Mouse (Mus musculus) kidney, embryonic 14.5 days (tissue): ENCODE measurements around the gene Kifc1. TPM values are rescaled to one million over a fixed set of nuclear protein-coding genes. Genes with fewer than 3 reads are reported as not detected.

Source experiments
- ATAC-seq: fragments of 200-750 bp; cut with Nextera tagmentation; 2 replicates; pipeline ENCODE4 v1.8.0; 2017; ENCODE audit warnings: moderate number of reproducible peaks, mild to moderate bottlenecking, moderate TSS enrichment, moderate library complexity; ENCODE audit not compliant: low FRiP score, low TSS enrichment
- H3K27ac ChIP-seq: fragments of 300-500 bp; sonication (generic); 2 replicates; pipeline ENCODE4 v1.5.1; 2014; ENCODE audit warnings: low read depth, mild to moderate bottlenecking, low read length, moderate library complexity, mixed read lengths
- H3K27me3 ChIP-seq: fragments of 300-500 bp; sonication (generic); 2 replicates; pipeline ENCODE4 v1.6.1; 2014; ENCODE audit warnings: mild to moderate bottlenecking, low read length; ENCODE audit not compliant: control insufficient read depth, insufficient read depth
- H3K36me3 ChIP-seq: fragments of 300-500 bp; sonication (generic); 2 replicates; pipeline ENCODE4 v1.6.1; 2014; ENCODE audit warnings: low read length, mixed read lengths; ENCODE audit not compliant: control insufficient read depth, insufficient read depth
- H3K4me1 ChIP-seq: fragments of 300-500 bp; sonication (generic); 2 replicates; pipeline ENCODE4 v1.6.1; 2014; ENCODE audit warnings: low read length, mixed read lengths; ENCODE audit not compliant: control insufficient read depth, insufficient read depth
- H3K4me2 ChIP-seq: fragments of 300-500 bp; sonication (generic); replicated peaks from 2 replicates; pipeline ENCODE4 v1.6.1; 2014; ENCODE audit warnings: low read depth, mild to moderate bottlenecking, low read length
- H3K4me3 ChIP-seq: fragments of 300-500 bp; sonication (generic); 2 replicates; pipeline ENCODE4 v1.5.1; 2014; ENCODE audit warnings: mild to moderate bottlenecking, low read length
- H3K9ac ChIP-seq: fragments of 300-500 bp; sonication (generic); 2 replicates; pipeline ENCODE4 v1.6.1; 2014; ENCODE audit warnings: low read depth, mild to moderate bottlenecking, low read length, moderate library complexity
- H3K9me3 ChIP-seq: fragments of 300-500 bp; sonication (generic); 2 replicates; pipeline ENCODE4 v1.6.1; 2016; ENCODE audit warnings: low read length; ENCODE audit not compliant: control insufficient read depth
- WGBS: fragments of 180-500 bp; shearing (Covaris S2); extraction: QIAGEN DNeasy Blood & Tissue Kit; methylation state at CpG from one replicate; pipeline ENCODE4 v1.1.7; 2014; 5-methylcytosine and 5-hydroxymethylcytosine counted together
- polyA plus RNA-seq: library from polyadenylated mRNA; unstranded; fragments of >200 nt; fragmentation: Nextera tagmentation; extraction: Ambion mirVana; gene quantifications from 2 replicates; pipeline ENCODE4 v1.2.1, GENCODE M21; 2014

Kifc1 gene
- polyA plus RNA-seq, 1 experiment from 2014 or later = 6.2 TPM

DNA sequence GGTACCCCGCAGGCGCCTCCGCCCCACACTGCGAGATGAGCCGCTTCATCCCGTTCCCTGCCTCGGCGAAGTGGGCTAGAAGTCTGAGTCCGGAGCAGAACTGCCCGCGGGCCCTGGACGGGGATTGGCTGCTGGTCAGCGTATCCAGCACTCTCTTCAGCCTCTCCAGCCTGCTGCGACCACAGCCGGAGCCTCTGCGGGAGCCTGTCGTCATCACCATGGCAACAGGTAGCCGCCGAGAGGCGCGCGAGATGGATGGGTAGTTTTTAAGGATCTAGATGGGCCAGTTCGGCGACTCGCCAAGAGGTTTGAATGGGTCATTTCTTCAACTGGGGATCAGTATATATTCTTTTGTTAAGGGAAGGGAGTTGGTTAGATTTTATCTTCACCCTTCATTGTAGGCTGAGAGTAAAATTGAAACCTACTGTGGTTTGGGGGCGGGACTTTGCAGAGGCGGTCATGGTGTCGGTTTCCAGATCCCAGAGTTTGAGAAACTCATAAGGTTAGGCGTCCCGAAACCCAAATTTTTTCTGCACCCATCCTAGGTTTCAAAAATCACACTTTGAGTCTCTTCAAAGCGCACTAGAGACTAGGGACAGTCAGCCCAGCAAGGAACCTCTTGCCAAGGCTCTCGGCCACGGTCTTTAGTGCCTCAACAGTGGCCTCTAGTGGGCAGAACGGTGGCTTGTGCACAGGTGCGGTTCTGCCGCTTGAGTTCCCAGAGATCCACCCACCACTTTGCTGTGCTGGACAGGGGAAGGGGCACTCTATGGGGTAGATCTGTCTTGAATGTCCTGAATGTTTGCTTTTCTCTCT lies 30.0 kb upstream of the Kifc1 start:
- Histone ChIP-seq H3K4me3 (peak overlapping the region; percentile 62), H3K4me1 (peaks cover 9% of the 10 kb centered on the region; the same call in 1 of the 2 replicates), H3K27me3 (no peaks in the 10 kb centered on the region), H3K9ac (peak overlapping the region; percentile 72), H3K36me3 (no peaks in the 10 kb centered on the region; the same call in 1 of the 2 replicates), H3K27ac (peak overlapping the region; percentile 33), H3K4me2 (peak overlapping the region; percentile 98), H3K9me3 (no peaks in the 10 kb centered on the region)
- ATAC-seq = peak; percentile 64
- under 1% methylated on average over 36 of the region's 36 CpGs for WGBS

GRCm38 (mm10) chr17:33919351-33920281 lies 29.2 kb upstream of the Kifc1 start:
- WGBS = under 1% methylated on average over 46 of the region's 52 CpGs

GRCm38 (mm10) chr17:33918293-33919203 lies 28.1 kb upstream of the Kifc1 start:
- Histone ChIP-seq H3K36me3 (peaks cover 15% of the 10 kb centered on the region), H3K4me1 (peaks cover 12% of the 10 kb centered on the region; the same call in 1 of the 2 replicates), H3K4me2 (peak overlapping the region; percentile 98), H3K27me3 (no peaks in the 10 kb centered on the region), H3K4me3 (peak overlapping the region; percentile 62; the same call in 1 of the 2 replicates), H3K9ac (peak overlapping the region; percentile 72; the same call in 1 of the 2 replicates), H3K9me3 (no peaks in the 10 kb centered on the region), H3K27ac (no peak overlapping the region)
- ATAC-seq = no peak
- WGBS = 65% methylated on average over 37 of the region's 37 CpGs

More at GRCm38 (mm10) chr17:33919351-33920281, 29.2 kb upstream of the Kifc1 start:
- H3K9me3 ChIP-seq = no peaks in the 10 kb centered on the region
- 0 out of 2 replicates have a peak, but pooled peaks have one; percentile 1 for ATAC-seq
- peaks cover 5% of the 10 kb centered on the region; the same call in 1 of the 2 replicates for H3K36me3 ChIP-seq
- H3K27ac ChIP-seq = peak overlapping the region; percentile 33
- peak overlapping the region; percentile 62 for H3K4me3 ChIP-seq
- H3K4me2 ChIP-seq = peak overlapping the region; percentile 98
- peaks cover 12% of the 10 kb centered on the region; the same call in 1 of the 2 replicates for H3K4me1 ChIP-seq
- peak overlapping the region; percentile 72 for H3K9ac ChIP-seq
- no peaks in the 10 kb centered on the region for H3K27me3 ChIP-seq

GRCm38 (mm10) chr17:33917656-33918292 lies 27.3 kb upstream of the Kifc1 start:
- Histone ChIP-seq H3K9me3 (no peaks in the 10 kb centered on the region), H3K4me3 (no peak overlapping the region; the same call in 1 of the 2 replicates), H3K36me3 (peaks cover 21% of the 10 kb centered on the region), H3K27me3 (no peaks in the 10 kb centered on the region), H3K4me2 (no peak overlapping the region), H3K9ac (no peak overlapping the region), H3K4me1 (peaks cover 12% of the 10 kb centered on the region; the same call in 1 of the 2 replicates), H3K27ac (no peak overlapping the region)
- WGBS = 87% methylated on average over 18 of the region's 18 CpGs
- ATAC-seq = no peak

DNA sequence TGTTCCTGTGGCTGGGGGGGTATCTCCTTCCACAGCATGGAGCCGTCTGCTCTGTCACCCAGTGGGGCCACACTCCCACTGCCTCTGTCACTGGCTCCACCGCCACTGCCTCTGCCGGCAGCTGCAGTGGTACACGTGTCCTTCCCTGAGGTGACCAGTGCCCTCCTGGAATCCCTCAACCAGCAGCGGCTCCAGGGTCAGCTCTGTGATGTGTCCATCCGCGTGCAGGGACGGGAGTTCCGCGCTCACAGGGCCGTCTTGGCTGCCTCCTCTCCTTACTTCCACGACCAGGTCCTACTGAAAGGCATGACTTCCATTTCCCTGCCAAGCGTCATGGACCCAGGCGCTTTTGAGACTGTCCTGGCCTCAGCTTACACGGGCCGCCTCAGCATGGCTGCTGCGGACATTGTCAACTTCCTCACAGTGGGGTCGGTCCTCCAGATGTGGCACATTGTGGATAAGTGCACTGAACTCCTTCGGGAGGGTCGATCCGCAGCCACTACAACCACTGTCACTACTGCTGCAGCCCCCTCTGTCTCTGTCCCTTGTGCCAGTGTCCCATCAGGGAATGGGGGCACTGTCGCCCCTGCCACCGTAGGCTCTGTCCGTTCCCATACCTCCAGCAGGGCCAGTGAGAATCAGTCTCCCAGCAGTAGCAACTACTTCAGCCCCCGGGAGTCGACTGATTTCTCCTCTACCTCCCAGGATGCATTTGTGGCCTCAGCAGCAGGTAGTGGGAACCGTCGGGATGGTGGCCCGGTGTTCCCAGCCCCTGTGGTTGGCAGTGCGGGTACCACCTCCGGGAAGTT lies 26.6 kb upstream of the Kifc1 start:
- H3K27me3 ChIP-seq = no peaks in the 10 kb centered on the region
- peak overlapping the region; percentile 57 for H3K4me2 ChIP-seq
- ATAC-seq = no peak
- H3K36me3 ChIP-seq = peaks cover 27% of the 10 kb centered on the region
- H3K9me3 ChIP-seq = no peaks in the 10 kb centered on the region
- H3K4me3 ChIP-seq = peak overlapping the region; percentile 61
- 79% methylated on average over 31 of the region's 31 CpGs for WGBS
- H3K27ac ChIP-seq = no peak overlapping the region
- peaks cover 14% of the 10 kb centered on the region; the same call in 1 of the 2 replicates for H3K4me1 ChIP-seq
- H3K9ac ChIP-seq = peak overlapping the region; percentile 65; the same call in 1 of the 2 replicates

- peak overlapping the region; percentile 57 for H3K4me2 ChIP-seq
- H3K9ac ChIP-seq = peak overlapping the region; percentile 65
- peak overlapping the region; percentile 61 for H3K4me3 ChIP-seq
- H3K4me1 ChIP-seq = peaks cover 20% of the 10 kb centered on the region; the same call in 1 of the 2 replicates
- H3K9me3 ChIP-seq = no peaks in the 10 kb centered on the region
- peak; percentile 7 for ATAC-seq
- H3K36me3 ChIP-seq = peaks cover 35% of the 10 kb centered on the region
- 1% methylated on average over 13 of the region's 20 CpGs for WGBS
- no peaks in the 10 kb centered on the region for H3K27me3 ChIP-seq
- peak overlapping the region; percentile 86 for H3K27ac ChIP-seq
Measured at GRCm38 (mm10) chr17:33916294-33916693, 25.8 kb upstream of the Kifc1 start.

DNA sequence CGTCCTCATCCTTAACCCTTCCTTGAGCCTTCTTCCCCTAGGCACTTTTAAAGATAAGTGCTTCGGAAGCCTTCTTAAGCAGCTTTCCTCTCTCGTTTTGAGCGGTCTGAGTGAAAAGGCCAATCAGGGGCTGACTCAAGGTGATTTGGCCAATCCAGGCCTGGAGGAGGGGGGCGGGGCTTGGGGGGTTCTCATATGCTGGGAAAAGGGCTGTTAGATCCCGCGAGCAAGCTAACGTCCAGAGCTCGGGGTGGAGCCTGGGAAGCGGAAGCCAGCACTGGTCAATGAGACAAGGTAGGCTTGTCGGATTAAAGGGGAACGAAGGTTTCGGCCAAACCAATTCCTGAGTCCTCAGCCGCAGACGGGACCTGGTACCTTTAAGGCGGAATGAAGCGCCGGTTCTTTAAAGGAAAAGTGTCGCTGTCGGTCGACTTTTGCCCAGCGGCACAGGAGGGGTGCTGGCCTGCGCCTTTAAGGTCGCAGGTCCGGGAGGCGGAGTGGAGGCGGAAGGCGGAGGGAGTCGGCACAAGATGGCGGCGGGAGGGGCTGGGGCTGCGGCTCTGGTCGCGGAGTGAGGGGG lies 25.3 kb upstream of the Kifc1 start, which contains the start of the genes Tapbp and Zbtb22:
TSS of gene Tapbp (plus strand) at position 229 of the 580 bp plus-strand sequence.
TSS of gene Zbtb22 (plus strand) at position 234 of the 580 bp plus-strand sequence.
- Histone ChIP-seq H3K27ac (peak within 1 kb of the TSS; percentile 86), H3K27me3 (no peaks in the 10 kb centered on the region), H3K4me1 (peaks cover 24% of the 10 kb centered on the region; the same call in 1 of the 2 replicates), H3K36me3 (peaks cover 40% of the 10 kb centered on the region), H3K4me2 (peak within 1 kb of the TSS; percentile 57), H3K4me3 (peak within 1 kb of the TSS; percentile 61), H3K9me3 (no peaks in the 10 kb centered on the region), H3K9ac (peak within 1 kb of the TSS; percentile 65)
- peak; percentile 90 for ATAC-seq
- WGBS = under 1% methylated on average over 33 of the region's 34 CpGs
